Mouse (Mus musculus): ENCODE results near the gene Ghitm. TPM values are rescaled to one million over a fixed set of nuclear protein-coding genes. Genes with fewer than 3 reads are reported as not detected.

Gene Ghitm
- total RNA-seq, 1 experiment, result 75.1 TPM

GRCm38 (mm10) chr14:37083755-37084154, 51.3 kb downstream of the Ghitm start:
- TF ChIP-seq CHD2 (IDR thresholded peaks at IDR 0.05; ENCODE audit: low read depth, low read length) (no peak), ZC3H11A (IDR thresholded peaks at IDR 0.05; ENCODE audit: borderline replicate concordance, low read depth, low read length) (no peak), ZNF384 (IDR thresholded peaks at IDR 0.05; ENCODE audit: low read depth, low read length) (no peak), MAFK (IDR thresholded peaks at IDR 0.05; ENCODE audit: insufficient read depth, low read depth, low read length) (no peak), HCFC1 (IDR thresholded peaks at IDR 0.05; ENCODE audit: borderline replicate concordance, insufficient read depth, low read length) (no peak)
- DNase-seq (ENCODE audit: low read depth, low spot score), result no peak
- in situ Hi-C loops (cut with MboI; ENCODE audit: low sequenced_read_pairs in 2 of 2, unreplicated experiment in 2 of 2), result no loop called here

DNA sequence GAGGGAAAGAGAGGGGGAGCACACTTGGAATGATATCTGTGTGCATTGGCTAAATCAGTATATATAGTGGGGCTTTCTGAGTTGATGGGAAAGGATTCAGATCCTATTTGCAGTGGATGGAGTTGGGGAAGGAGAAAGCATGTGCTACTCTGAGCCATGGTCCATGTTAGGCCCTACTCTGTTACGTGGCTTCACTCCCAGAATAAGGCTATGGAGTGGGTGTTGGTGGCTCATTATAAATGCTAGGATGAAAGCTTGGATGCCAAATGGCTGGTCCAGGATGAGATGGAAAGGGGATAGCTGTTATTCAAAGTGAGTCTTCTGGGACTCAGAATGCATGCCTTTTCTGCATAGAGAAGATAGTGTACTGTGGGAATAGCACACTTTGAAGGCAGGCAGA, 54.3 kb downstream of the Ghitm start:
- in situ Hi-C loops (cut with MboI; ENCODE audit: low sequenced_read_pairs in 2 of 2, unreplicated experiment in 2 of 2), result no loop called here
- Histone ChIP-seq H3K9ac (ENCODE audit: insufficient read depth, low read depth, low read length, poor library complexity, severe bottlenecking) (no peak overlapping the region), H3K27ac (ENCODE audit: insufficient read depth, low read depth, low read length, poor library complexity, severe bottlenecking) (no peak overlapping the region), H3K4me3 (ENCODE audit: insufficient read depth in 1 of 2, low read depth in 1 of 2, low read length in 2 of 2, poor library complexity in 1 of 2, severe bottlenecking in 1 of 2) (no peak overlapping the region), H3K4me1 (ENCODE audit: control insufficient read depth in 2 of 2, insufficient read depth in 2 of 2, low read length in 2 of 2, poor library complexity in 1 of 2) (no peaks in the 10 kb centered on the region), H3K36me3 (ENCODE audit: control insufficient read depth, insufficient read depth, low read length, poor library complexity, severe bottlenecking) (no peaks in the 10 kb centered on the region), H3K9me3 (ENCODE audit: control insufficient read depth, insufficient read depth, low read depth, low read length) (no peaks in the 10 kb centered on the region)
- DNase-seq (ENCODE audit: low read depth, low spot score), result no peak
- TF ChIP-seq ZNF384 (IDR thresholded peaks at IDR 0.05; ENCODE audit: low read depth, low read length) (no peak), CHD2 (IDR thresholded peaks at IDR 0.05; ENCODE audit: low read depth, low read length) (no peak), HCFC1 (IDR thresholded peaks at IDR 0.05; ENCODE audit: borderline replicate concordance, insufficient read depth, low read length) (no peak), ZC3H11A (IDR thresholded peaks at IDR 0.05; ENCODE audit: borderline replicate concordance, low read depth, low read length) (no peak), MAFK (IDR thresholded peaks at IDR 0.05; ENCODE audit: insufficient read depth, low read depth, low read length) (no peak)

More at GRCm38 (mm10) chr14:37083755-37084154, 51.3 kb downstream of the Ghitm start:
- Histone ChIP-seq H3K27ac (ENCODE audit: insufficient read depth, low read depth, low read length, poor library complexity, severe bottlenecking) (no peak overlapping the region), H3K9ac (ENCODE audit: insufficient read depth, low read depth, low read length, poor library complexity, severe bottlenecking) (no peak overlapping the region), H3K36me3 (ENCODE audit: control insufficient read depth, insufficient read depth, low read length, poor library complexity, severe bottlenecking) (no peaks in the 10 kb centered on the region), H3K9me3 (ENCODE audit: control insufficient read depth, insufficient read depth, low read depth, low read length) (no peaks in the 10 kb centered on the region), H3K4me1 (ENCODE audit: control insufficient read depth in 2 of 2, insufficient read depth in 2 of 2, low read length in 2 of 2, poor library complexity in 1 of 2) (no peaks in the 10 kb centered on the region), H3K4me3 (ENCODE audit: insufficient read depth in 1 of 2, low read depth in 1 of 2, low read length in 2 of 2, poor library complexity in 1 of 2, severe bottlenecking in 1 of 2) (no peak overlapping the region)

Other genes with a start within 250 kb of the Ghitm start
- gene Ccser2, start 166.5 kb downstream of the Ghitm start, total RNA-seq (2012; rRNA removed), result 10.4 and 19.2 TPM in 2 replicates
- not detected in 2 replicates for gene Rgr, start 86.3 kb downstream of the Ghitm start, total RNA-seq (2012; rRNA removed)
- 0.05 TPM in 1 of 2 replicates, not detected in the other for gene Lrit1, start 80.4 kb downstream of the Ghitm start, total RNA-seq (2012; rRNA removed)
- gene Lrit2, start 67.3 kb downstream of the Ghitm start, total RNA-seq (2012; rRNA removed), result not detected in 2 replicates
- gene Cdhr1, start 36.9 kb downstream of the Ghitm start, total RNA-seq (2012; rRNA removed), result 0.94 and 1.6 TPM in 2 replicates
- gene 2610528A11Rik, start 21.2 kb downstream of the Ghitm start, total RNA-seq (2012; rRNA removed), result not detected in 2 replicates